Mouse (Mus musculus): ENCODE results near the gene Kank2. TPM values are rescaled to one million over a fixed set of nuclear protein-coding genes. Genes with fewer than 3 reads are reported as not detected.

The Kank2 gene
- 57.7 and 93.8 TPM in 2 replicates for polyA plus RNA-seq (2012; rRNA removed; ENCODE audit: low replicate concordance)

DNA sequence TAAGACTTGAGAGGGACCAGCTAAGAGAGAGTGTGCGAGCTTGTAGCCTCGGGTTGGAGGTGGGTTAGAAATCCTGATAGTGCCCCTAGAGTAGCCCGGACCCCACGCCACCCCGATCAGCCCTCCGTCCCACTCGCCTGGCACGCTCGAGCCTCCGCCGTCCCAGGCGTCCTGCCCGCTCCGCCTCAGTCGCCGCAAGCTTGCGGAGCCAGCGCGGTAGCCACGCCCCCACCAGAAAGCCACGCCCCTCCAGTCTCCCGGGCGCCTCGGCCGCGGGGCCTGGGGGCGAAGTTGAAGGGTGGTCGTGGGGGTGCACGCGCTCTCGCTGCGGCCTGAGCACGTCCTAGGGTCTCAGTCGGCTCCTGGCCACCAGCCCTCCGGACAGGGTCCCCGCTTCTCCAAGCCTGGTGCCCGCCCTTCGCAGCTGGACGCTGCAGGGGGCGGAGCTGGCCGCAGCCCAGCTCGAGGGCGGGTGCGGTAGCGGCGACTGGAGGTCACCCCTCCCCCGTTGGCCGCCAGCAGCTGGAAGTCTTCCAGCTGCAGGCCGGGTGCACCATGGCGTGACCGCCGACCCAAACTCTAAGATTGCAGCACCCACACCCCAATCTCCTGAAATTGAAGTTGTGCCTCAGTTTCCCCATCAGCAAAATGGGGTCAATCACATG is at the start of gene Kank2:
Gene Kank2 (minus strand): TSS at position 400 of the 665 bp plus-strand sequence.

DNA sequence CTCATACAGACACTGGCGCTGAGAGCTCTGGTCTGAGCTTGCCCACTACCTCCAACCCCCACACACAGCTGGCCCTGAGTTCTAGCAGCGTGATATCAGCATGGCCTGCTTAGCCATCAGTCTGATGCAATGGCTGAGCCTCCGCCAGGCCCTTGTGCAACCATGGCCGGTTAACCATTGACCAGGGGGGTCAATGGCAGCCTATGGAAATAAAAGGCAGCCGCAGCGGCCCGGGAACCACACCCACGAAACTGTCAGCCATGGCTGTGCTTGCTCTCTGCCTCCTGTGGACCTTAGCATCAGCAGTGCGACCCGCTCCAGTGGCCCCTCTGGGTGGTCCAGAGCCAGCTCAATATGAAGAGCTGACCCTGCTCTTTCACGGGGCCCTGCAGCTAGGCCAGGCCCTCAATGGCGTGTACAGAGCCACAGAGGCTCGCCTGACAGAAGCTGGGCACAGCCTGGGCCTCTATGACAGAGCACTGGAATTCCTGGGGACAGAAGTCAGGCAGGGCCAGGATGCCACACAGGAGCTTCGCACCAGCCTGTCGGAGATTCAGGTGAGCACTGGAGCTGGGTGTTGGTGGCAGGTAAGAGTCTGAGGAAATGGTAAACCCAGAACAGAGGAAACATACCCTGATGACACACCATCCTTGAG is 36.8 kb upstream of the Kank2 start, which contains the start of gene Angptl8:
Gene Angptl8 (plus strand): TSS at position 253 of the 655 bp plus-strand sequence.

DNA sequence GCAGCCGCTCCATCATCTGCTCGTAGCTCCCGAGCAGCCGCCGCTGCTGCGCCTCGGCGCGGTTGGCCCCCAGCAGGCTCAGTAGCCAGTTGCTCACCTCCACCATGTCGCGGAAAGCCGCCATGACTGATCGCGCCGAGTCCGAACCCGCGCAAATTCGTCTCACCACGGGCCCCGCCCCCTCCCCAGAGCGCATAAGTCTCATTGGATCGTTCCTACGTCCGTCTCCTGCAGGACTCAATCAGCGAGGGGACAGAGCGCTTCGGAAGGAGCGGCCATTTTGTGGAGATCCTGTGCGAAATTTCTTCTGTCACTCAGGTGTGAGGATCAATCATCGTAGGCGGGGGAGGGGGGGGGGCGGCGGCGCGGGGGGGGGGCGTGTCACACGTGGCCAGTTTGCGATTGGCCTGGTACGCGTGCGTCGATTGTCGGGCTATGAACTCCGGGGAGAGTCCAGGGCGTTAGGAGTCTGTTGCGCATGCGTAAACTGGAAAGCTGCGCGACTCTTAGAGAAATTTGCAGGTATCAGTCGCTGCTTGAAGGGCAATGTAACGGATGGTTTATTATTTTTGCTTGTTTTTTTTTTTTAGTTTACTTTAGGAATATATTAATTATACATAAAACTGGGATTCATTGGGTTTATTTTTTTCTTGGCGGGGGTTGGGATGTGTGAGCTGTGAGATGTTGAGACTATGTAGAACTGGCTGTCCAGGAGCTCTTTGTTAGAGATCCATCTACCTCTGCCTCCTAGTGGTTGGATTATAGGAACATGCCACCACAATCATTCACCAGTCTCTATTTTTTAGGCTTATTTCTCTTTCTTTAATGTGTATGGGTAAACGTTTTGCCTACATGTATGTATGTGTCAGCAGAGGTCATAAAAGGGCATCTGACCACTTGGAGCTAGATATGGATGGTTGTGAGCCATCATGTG is 38.1 kb downstream of the Kank2 start, which contains the start of gene Spc24:
Gene Spc24 (minus strand): TSS at position 149 of the 934 bp plus-strand sequence.

DNA sequence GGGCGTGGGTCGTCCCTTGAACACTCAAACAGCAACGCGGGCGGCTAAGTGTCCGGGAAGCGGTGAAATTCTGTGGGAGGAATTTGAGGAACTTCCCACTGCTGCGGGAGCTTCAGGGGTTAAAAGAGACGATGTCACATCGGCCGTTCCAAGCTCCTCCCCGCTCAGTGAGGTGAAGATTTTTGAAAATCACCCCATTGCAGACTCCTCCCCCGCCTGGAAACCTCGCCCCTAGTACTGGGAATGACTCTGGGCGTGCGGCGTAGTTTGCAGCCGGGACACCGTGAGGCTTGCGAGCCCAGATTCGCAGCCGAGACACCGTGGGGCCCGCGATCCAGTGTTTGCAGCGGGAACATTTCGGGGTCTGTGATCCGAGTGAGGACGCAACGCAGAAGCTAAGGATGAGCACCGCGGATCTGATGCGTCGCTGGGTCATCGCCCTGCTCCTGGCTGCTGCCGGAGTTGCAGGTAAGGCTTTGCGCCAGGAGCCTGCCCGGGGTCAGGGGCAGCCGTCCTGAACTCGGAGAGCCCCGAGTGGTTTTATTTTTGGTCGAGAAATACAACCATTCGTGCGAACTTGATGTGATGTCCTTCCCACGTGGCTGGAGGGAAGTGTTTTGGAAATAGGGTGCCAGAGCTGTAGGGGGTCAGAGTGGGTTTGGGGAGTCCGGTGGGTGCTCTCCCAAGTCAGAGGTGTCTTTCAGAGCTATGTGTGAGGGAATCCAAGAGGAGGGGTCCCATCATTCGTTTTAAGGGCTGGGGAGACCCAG is 75.0 kb downstream of the Kank2 start, which contains the start of gene Ldlr:
Gene Ldlr (plus strand): TSS at position 107 of the 770 bp plus-strand sequence.

Other genes starting within 250 kb of the Kank2 start
- 24.4 and 33.7 TPM in 2 replicates for gene Timm29, start 206.0 kb downstream of the Kank2 start, polyA plus RNA-seq (2012; rRNA removed; ENCODE audit: low replicate concordance)
- 32.8 and 36.1 TPM in 2 replicates for gene Yipf2, start 205.9 kb downstream of the Kank2 start, polyA plus RNA-seq (2012; rRNA removed; ENCODE audit: low replicate concordance)
- gene Smarca4, start 182.6 kb downstream of the Kank2 start, polyA plus RNA-seq (2012; rRNA removed; ENCODE audit: low replicate concordance): 33.4 and 57.3 TPM in 2 replicates
- gene Ldlr, start 75.3 kb downstream of the Kank2 start, polyA plus RNA-seq (2012; rRNA removed; ENCODE audit: low replicate concordance): 38.0 and 38.8 TPM in 2 replicates
- gene Spc24, start 38.4 kb downstream of the Kank2 start, polyA plus RNA-seq (2012; rRNA removed; ENCODE audit: low replicate concordance): 1.4 and 12.8 TPM in 2 replicates
- gene Angptl8, start 36.8 kb upstream of the Kank2 start, polyA plus RNA-seq (2012; rRNA removed; ENCODE audit: low replicate concordance): 88.4 and 128 TPM in 2 replicates
- gene Dock6, start 53.9 kb upstream of the Kank2 start, polyA plus RNA-seq (2012; rRNA removed; ENCODE audit: low replicate concordance): 153 and 172 TPM in 2 replicates
- 104 and 231 TPM in 2 replicates for gene Rab3d, start 119.4 kb upstream of the Kank2 start, polyA plus RNA-seq (2012; rRNA removed; ENCODE audit: low replicate concordance)
- 10.3 and 13.2 TPM in 2 replicates for gene Ccdc159, start 128.7 kb upstream of the Kank2 start, polyA plus RNA-seq (2012; rRNA removed; ENCODE audit: low replicate concordance)
- gene Tmem205, start 128.8 kb upstream of the Kank2 start, polyA plus RNA-seq (2012; rRNA removed; ENCODE audit: low replicate concordance): 156 and 380 TPM in 2 replicates
- gene Plppr2, start 138.3 kb upstream of the Kank2 start, polyA plus RNA-seq (2012; rRNA removed; ENCODE audit: low replicate concordance): 15.4 and 26.3 TPM in 2 replicates
- 7.3 and 11.5 TPM in 2 replicates for gene Swsap1, start 157.0 kb upstream of the Kank2 start, polyA plus RNA-seq (2012; rRNA removed; ENCODE audit: low replicate concordance)
- 7.3 and 23.8 TPM in 2 replicates for gene Epor, start 164.8 kb upstream of the Kank2 start, polyA plus RNA-seq (2012; rRNA removed; ENCODE audit: low replicate concordance)
- gene Rgl3, start 190.7 kb upstream of the Kank2 start, polyA plus RNA-seq (2012; rRNA removed; ENCODE audit: low replicate concordance): 16.3 and 35.2 TPM in 2 replicates
- gene Ccdc151, start 203.9 kb upstream of the Kank2 start, polyA plus RNA-seq (2012; rRNA removed; ENCODE audit: low replicate concordance): 0.07 and 0.19 TPM in 2 replicates
- 71.3 and 86.6 TPM in 2 replicates for gene Prkcsh, start 204.1 kb upstream of the Kank2 start, polyA plus RNA-seq (2012; rRNA removed; ENCODE audit: low replicate concordance)